Mouse (Mus musculus): ENCODE measurements around the gene Pear1.

Pear1 gene

DNA sequence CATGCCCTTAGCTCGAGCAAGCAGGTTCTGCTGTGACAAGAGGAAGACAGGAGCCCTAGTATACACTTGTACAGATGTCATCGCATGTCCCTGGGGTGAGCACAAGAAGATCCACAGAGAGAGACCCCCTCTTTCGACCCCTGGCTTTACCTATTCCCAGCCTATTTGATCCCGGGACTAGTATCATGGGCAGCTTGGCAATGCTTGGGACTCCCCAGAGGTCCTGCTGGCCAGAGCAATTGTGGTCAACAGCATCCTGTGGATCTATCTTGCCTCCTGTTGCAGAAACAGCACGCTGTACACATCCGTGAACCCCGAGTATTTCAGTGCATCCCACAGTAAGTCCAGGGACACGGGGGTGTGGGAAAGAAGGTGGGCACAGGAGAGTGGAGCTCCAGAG is 12.8 kb downstream of the Pear1 start:
- in situ Hi-C loops (cut with MboI, MseI) = no loop called here

DNA sequence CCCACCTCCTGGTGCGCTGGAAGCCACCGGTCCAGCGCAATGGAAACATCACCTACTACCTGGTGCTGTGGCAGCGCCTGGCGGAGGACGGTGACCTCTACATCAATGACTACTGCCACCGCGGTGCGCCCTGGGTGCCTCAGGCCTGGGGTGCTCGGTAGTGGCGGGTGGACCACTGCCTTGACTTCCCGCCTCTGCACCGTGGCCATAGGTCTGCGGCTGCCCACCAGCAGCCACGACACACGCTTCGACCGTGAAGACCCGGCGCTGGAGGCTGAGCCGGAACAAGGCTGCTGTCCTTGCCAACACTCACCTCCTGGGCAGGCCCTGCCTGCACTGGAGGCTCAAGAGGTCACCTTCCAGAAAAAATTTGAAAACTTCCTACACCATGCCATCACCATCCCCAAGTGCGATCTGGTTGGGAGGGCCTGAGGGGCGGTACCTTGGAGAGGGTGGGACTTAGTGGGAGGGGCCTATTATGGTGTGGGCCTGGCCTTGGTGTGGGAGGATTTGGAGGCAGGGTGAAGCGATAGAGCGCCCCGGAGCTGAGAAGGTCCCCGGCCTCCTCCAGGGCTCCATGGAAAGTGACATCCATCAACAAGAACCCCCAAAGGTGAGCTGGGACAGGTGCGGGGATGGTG is 14.7 kb downstream of the Pear1 start:
- in situ Hi-C loops (cut with MboI, MseI) = no loop called here

DNA sequence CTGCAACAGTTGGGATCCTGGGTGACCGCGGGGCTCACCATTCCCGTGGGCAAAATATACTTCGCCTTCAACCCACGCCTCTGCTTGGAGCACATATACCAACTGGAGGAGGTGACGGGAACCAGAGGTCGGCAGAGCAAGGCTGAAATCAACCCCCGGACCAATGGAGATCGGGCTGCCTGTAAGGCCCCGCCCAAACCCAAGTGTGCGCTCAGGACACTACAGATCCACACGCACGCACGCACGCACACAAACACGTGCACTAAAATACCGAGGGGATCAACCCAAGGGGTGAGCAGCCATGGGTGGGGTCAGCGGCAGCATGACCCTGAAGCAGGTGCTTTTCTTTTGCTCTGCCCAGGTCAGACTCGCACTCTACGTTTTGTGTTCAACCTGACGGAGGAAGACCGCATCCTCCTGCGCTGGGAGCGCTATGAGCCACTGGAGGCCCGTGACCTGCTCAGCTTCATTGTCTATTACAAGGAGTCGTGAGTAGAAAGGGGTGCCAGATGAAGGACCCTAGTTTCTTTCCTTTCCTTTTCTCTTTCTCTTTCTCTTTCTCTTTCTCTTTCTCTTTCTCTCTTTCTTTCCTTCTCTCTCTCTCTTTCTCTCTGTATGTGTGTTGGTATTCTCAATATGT is 19.9 kb downstream of the Pear1 start:
- in situ Hi-C loops (cut with MboI, MseI) = no loop called here

DNA sequence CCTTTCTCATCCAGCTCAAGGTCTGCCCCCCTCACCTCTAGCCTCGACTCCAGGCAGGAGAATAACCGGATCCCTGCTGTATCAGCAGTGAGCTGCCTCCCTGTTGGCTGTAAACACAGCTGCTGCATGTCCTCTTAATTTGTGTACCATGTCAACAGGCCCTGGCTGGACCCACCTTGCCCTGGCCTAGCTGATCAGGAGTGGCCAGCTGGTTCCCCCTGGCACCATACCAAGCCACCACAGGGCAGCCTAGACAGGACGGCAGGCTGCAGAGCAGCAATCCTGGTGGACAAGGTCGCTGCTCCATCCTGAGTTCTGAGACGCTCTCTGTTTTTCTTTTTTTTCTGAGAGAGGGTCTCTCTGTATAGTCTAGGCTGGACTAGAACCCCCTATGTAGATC is 22.4 kb downstream of the Pear1 start:
- in situ Hi-C loops (cut with MboI, MseI) = no loop called here

DNA sequence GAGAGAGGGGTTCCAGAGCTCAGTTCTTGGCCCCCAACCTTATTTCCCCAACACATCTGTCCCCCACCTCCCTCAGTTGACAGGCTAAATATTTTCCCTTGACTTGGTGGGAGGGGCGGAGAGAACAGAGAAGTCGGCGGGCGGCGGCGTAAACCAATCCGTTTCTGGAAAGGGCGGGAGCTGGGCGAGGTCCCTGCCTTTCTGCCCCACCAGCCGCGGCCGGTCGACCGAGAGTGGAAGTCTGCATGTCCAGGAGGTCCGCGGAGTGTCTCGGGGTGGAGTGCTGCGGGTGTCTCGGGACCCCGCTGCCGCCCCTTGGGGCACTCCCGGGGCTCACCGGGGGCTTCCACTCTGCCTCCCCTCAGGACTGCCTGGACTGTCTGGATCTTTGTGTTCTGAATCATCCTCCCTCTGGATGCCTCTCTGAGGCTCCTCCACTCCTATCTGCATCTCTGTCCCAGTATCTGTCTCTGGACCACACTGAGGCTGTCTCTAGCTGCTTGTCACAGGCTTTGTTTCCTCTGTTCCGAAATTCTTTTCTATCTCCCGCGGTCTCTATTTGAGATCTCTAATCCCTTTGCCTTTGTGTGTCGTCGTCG is 27.3 kb downstream of the Pear1 start, which contains the start of gene Insrr:
Gene Insrr (plus strand): TSS at position 216 of the 599 bp plus-strand sequence.
- in situ Hi-C loops (cut with MboI, MseI) = no loop called here

DNA sequence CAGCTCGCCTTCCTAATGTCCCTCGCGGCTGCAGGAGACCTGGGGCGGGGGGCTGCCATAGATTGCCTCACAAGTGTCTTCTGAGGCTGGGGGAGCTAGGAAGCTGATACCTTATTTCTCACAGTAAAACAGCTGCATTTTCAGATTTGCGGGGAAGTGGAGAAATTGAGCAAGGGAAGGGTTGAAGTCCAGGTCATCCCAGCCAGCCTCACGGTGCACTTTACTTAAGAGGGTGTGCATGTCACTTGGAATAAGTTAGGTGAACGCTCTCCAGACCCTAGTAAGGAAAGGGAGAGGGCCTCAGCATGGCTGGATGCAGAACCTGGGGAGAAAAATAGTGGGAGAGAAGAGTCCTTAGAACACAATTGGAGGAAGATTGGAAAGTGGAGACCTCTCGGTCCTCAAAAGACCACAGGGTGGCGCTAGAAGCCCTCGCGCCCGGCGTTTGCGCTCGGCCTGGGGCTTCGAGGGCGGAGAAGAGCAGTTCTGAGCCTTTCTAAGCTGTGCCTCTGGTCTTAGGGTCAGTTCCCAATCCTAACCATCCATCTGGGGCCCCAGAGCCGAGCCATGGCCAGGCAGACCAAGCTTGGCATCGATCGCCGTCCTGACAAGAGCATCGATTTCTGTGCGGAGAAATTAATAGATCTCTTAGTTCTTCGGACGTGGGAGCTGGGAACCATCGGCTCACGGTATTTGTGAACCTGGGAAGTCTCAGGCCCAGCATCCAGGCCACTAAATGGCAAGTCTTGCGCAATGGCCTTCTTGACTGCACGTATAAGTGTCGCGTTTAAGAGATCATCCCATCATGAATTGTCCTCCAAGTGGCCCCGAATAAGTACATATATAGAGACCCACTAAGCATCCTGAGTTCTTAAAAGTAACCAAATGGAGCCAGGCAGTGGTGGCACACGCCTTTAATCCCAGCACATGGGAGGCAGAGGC is 28.5 kb downstream of the Pear1 start:
- in situ Hi-C loops (cut with MboI, MseI) = no loop called here

DNA sequence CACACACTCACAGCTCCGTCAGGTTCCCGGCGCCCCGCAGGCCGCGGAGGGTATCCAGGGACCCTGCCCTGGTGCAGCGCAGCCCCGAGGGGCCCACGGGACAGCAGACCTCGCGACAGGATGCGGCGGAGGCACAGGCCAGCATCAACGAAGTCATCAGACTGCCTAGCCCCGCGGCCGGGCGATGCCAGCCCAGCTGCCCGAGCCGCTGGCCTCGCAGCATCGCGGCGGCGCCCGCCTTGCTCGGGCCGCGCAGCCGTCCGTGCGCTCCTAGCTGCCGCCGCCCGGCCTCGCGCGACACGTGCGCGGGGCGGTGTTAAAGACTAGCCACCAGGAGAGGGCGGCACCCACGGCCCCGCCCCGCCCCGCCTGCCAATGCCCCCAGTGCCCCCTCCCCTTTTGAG is 29.2 kb downstream of the Pear1 start, which contains the start of gene Ntrk1:
Gene Ntrk1 (minus strand): TSS at position 241 of the 404 bp plus-strand sequence.
- in situ Hi-C loops (cut with MboI, MseI) = no loop called here

DNA sequence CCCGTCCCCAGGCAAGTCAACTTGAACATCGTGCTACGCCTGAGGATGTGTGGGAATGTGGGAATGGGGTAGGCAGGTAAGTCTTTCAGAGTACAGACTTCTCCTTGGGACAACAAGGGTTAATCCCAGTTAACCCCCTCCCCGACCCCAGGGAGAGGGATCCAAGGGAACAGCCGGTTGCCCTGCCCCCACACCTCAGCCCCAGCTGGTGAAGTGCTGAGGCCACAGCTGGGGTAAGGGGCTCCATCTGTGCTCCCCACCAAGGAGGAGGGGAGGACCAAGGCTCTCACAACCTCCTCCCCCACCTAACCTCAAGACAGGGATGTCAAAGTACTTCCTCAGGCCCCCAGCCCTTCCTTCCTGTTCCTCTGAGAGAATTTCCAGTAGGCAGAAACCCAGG is 34.3 kb downstream of the Pear1 start:
- in situ Hi-C loops (cut with MboI, MseI) = no loop called here

DNA sequence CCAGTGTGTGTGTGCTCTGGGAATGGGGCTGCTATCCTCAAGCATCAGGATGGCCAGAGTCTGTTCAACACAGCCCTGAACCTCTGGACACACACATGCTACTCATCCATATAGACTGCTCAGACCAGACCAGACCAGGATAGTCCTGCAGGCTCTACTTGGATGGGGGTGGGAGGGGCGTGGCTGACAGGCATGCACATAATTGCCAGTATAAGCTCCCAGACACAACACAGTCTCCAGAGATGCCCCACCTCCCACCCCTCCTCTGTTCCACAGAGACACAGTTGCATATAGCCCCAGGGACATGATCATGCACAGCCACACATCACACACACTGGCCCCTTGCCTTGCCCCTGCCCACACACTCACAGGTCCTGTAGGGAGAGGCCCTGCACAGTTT is 34.9 kb downstream of the Pear1 start:
- in situ Hi-C loops (cut with MboI, MseI) = no loop called here

DNA sequence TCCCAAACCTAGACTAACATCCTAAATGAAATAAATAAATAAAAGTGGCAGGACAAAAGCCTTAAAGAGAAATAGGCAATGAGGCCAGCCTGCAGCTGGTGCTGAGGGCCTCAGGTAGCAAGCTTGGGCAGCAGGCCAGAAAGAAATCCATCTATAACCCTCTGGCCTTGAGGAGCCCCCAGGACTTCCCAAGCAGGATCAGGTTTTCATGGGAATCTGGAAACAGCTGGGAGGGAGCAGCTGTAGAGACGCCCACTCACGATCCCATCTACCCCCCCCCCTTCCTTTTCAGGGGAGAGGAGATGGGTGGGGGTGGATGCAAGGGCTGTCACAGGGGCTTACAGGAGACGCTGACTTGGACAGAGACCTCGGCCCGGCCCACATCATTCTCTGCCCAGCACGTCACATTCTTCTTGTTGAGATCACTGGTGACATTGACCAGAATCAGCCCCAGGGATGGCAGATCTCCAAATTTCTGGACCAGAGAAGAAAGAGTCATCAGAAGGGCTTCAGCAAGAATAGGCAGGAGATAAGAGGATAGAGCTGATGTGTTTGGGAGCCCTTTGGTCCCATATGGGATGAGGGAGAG is 38.4 kb downstream of the Pear1 start:
- in situ Hi-C loops (cut with MboI, MseI) = no loop called here

DNA sequence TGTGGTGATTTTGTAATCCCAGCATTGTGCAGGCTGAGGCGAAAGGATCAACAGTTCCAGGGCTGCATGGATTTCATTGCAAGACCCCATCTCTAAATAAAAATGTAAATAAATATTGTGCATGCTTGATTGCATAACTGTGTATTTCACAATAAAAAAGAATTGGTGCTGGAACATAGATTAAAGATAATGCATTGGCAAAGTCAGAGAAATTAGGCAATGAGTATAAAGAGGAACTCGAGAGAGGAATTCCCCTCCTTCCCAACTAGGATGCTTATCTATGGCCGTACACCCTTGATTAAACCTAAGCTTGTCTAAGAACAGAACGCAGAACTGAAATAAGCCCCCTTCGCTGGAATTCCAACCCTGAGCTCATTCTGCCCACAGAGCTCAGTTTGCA is 39.0 kb downstream of the Pear1 start:
- in situ Hi-C loops (cut with MboI, MseI) = no loop called here

DNA sequence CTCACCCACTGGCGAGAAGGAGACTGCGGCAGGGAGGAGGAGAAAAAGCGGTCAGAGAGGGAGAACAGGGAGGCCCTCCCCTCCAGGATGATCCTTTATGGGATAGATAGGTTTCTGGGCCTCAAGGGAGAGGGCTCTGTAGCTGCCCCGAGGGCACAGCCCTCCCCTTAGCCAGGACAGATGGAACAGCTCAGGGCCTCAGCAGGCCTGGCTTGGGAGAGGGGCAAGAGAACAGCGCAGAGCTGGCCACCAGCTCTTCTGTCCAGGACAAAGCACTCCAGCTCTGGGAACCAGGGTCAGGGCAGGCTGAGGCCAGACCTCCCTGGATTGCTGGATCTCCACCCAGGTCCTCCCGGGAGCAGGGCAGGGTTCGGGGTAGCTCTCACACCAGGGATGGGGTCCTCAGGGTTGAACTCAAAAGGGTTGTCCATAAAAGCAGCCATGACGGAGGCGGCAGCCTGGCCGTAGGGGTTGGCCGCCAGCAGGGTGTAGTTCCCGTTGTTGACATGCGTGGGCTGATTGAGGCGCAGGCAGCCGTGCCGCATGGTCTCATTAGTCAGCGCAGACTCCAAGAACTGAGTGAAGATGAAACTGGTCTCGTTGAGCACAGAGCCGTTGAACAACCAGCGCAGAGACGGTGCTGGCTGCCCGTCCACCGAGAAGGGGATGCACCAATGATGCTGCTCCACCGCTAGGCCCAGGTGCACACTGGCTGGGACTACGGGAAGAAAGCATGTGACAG is 40.7 kb downstream of the Pear1 start:
- in situ Hi-C loops (cut with MboI, MseI) = no loop called here

DNA sequence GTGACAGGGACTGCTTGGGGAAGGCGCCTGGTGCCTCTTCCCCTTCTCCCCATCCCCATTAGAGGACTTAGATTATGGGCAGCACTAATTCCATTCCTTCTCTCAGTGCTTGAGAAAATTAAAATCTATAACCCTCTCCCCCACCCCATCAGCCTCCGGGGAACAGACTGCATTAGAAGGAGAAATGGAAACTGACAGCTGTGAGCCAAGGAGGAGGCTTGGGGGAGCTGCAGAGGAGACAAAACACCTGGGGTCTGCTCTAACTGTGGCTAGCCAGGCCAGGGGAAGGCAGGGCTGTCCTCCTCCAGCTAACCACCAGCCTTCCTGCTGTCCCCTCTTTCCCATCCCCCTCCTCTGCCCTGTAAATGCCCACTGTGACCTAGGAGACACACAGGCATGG is 45.0 kb downstream of the Pear1 start:
- in situ Hi-C loops (cut with MboI, MseI) = no loop called here

DNA sequence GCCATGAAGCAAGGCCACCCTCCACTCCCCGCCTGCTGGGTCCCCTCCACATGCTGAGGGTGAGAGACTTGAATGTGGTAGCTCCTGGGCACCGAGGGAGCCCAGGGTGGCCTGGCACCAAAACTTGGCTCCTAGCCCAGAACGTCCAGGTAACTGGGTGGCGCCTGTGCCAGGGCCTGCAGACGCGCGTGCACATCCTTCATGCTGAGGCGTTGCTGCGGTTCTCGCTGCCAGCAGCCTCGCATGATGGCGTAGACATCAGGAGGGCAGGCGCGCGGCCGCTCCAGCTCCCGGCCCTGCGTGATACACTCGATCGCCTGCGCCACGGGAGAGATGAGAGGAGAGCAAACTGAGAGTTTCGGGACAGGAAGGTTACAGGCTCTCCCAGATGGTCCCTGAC is 45.8 kb downstream of the Pear1 start:
- in situ Hi-C loops (cut with MboI, MseI) = no loop called here

DNA sequence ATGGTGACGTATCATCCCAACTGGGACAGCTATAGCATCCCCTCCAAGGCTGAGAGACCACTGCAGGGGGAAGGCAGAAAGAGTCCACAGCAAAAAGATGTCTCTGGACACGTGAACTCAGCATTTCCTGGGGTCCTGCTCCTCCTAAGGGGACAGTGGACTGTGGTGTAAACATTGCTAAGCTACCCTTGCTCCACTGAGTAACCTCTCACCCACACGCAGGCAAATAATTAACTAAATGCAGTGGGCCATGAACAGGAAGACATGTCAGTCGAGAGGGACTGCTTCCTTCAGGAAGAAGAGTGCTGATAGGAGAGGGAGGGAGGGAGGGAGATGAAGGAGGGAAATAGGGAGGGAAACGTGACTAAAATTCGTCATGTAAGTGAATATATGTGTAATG is 53.0 kb downstream of the Pear1 start:
- in situ Hi-C loops (cut with MboI, MseI) = loop anchor here (5.0 kb wide), 2 partner anchors 46 to 86 kb away; no protein-coding TSS in a partner anchor

DNA sequence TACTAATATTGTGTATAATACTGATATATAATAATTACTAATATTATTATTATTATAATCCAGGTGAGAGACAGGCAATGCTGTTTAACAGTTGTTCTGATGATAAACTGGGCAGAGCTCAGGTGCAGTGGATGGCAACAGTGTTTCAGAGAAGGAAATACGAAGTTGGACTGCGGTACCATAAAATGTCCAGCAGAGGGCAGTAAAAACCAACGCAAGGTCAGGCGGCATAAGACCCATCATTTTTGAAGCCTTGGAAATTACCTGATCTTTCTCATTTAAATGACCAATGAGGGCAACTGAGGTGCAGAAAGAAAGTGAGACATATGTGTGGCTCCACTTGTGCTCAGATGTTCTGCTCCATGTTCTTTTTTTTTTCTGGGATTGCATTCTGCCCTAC is 53.8 kb downstream of the Pear1 start:
- in situ Hi-C loops (cut with MboI, MseI) = loop anchor here (5.0 kb wide), 2 partner anchors 47 to 87 kb away; no protein-coding TSS in a partner anchor

DNA sequence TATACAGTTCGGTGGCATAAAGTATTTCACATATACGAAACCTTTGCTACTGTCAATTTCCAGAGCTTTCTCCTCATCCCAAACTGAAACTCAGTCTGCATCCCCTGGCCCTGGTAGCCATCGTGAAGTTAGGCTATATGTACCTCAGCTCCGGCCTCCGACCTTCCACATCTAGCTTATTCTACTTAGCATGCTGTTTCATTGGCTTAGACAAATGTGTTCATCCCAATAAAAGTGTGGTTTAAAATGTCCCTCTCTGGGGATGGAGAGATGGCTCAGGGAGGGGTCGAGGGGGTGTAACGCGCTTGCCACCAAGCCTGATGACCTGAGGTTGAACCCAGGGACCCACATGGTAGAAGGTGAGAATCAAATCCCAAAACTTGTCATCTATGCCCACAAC is 54.6 kb downstream of the Pear1 start:
- in situ Hi-C loops (cut with MboI, MseI) = no loop called here

DNA sequence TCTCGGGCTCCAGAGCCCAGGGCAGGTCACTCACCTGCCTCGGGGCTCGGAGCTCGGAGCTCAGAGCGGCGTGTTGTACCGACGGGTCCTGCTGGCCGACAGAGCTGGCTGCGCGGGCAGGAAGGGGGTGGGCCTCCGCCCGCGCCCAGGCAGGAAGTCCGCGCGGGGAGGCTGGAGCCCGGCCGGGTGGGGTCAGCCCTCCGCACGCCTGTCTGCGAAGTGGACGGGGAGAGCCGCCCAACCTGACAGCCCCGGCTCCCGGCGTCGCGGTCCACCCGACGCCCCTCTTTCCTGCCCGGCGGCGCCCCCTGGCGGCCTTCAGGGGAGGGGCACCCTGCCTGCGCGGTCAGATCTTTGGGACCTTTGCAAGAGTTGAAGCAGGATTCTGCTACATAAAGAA is 55.3 kb downstream of the Pear1 start:
- in situ Hi-C loops (cut with MboI, MseI) = no loop called here

DNA sequence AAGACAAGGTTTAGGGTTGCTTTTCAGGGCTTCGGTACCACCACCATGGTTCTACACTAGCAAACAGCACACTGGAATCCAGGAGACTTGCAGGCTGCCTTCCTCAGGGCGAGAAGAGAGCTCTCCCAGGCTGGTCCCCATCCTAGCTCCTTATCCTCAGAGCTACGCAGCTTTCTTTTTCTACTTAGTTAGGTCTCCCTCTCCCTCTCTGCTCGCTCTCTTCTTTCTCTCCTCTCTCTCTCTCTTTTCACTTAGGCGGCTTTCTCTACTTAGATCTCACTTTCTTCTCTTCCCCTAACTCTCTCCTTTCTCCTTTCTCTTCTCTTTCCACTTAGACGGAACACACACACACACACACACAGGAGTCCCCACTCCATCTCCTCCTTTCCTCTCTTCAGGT is 55.7 kb downstream of the Pear1 start:
- in situ Hi-C loops (cut with MboI, MseI) = no loop called here

DNA sequence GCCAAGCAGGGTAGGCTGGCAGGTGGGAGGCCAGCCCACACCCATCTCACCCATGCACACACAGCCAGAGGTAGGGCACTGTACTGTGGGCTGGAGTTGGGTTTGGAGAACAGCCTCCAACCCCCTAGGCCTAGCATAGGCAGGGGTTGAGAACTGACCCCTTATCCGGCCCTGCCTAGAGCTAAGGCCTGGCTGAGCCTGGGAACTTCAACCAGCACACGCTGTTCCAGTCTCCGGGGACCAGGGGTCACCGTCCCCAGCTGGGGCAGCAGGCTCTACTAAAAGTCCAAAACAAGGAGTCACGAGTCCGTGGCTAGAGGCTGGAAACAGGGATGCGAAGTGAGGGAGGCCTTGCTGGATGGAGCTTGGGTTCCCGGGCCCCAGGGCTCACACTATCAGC is 56.3 kb downstream of the Pear1 start:
- in situ Hi-C loops (cut with MboI, MseI) = no loop called here

DNA sequence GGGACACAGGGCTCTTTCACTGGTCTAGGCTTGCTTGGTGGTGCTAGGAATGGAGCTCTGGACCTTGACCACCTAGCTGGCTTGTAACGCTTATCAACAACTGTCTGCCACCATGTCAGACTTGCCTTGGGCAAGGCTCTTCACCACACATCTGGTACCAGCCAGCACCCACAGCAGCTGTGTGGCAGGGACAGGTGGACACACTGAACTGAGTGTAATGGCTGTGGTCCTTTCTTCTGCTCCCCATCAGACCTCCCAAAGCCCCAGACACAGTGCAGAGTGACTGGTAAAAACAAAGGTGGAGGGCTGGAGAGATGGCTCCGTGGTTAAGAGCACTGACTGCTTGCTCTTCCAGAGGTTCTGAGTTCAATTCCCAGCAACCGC is 57.8 kb downstream of the Pear1 start:
- in situ Hi-C loops (cut with MboI, MseI) = no loop called here
